Mouse (Mus musculus) liver (tissue): ENCODE data around the gene Thumpd1.

Source experiments
- DNase-seq: peaks from one replicate; pipeline ENCODE4 v3.0.0-alpha.2; 2020; ENCODE audit warnings: mixed read lengths

Thumpd1 gene

DNA sequence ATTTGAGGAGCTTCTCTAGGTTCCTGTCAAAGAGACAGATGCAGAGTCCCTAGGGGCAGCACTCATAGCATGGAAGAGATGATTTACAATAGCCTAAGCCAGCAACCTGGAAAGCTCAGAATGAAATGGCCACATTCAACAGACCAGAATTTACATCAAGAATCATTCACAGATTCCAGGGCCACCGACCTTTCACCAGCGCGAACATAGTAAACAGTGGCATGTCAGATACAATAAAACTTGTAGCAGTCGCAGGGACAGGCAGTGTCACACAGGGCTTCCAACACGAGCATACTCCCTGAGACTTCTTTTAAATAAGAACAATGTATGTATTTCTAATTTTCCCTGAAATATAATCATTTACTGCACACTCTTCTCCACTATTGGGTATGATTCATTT lies 50.2 kb downstream of the Thumpd1 start:
- no peak for DNase-seq

DNA sequence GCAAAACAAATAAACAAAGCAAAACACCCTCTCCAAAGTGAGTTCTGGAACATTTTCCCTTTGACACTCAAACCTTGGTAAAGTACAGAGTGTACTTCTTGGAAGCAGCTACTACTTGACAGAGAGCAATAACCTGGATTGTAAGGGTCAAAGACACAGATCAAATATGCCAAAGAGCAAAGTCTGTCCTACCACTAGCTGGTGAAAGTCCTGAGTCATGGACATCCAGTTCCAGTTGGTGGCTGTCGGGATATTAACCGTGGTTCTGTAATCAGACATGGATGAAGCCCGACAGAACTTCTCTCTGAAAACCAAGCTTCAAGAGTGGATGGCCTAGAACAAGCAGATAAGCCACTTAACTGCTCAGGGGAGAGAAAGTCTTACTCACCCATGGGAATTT lies 52.7 kb downstream of the Thumpd1 start:
- no peak for DNase-seq
